Mouse (Mus musculus): Measurements from ENCODE around the gene Fgfbp1. TPM values are rescaled to one million over a fixed set of nuclear protein-coding genes. Genes with fewer than 3 reads are reported as not detected.

The Fgfbp1 gene
- polyA plus RNA-seq, 1 experiment from 2014 or later = 5.1 TPM

Other genes starting within 250 kb of the Fgfbp1 start
- gene Bst1, start 162.9 kb downstream of the Fgfbp1 start, polyA plus RNA-seq (2015; fragmentation: Nextera tagmentation; extraction: Ambion mirVana) = 0.55 TPM in 1 of 2 replicates, not detected in the other
- 54.8 and 56.7 TPM in 2 replicates for gene Fbxl5, start 160.1 kb downstream of the Fgfbp1 start, polyA plus RNA-seq (2015; fragmentation: Nextera tagmentation; extraction: Ambion mirVana)
- 30.2 and 33.8 TPM in 2 replicates for gene Cd38, start 113.2 kb downstream of the Fgfbp1 start, polyA plus RNA-seq (2015; fragmentation: Nextera tagmentation; extraction: Ambion mirVana)
- 0.40 and 0.83 TPM in 2 replicates for gene Gm7879, start 68.6 kb downstream of the Fgfbp1 start, polyA plus RNA-seq (2015; fragmentation: Nextera tagmentation; extraction: Ambion mirVana)
- gene Prom1, start 120.3 kb upstream of the Fgfbp1 start, polyA plus RNA-seq (2015; fragmentation: Nextera tagmentation; extraction: Ambion mirVana) = 78.1 and 79.1 TPM in 2 replicates
- 28.5 and 30.0 TPM in 2 replicates for gene Tapt1, start 244.8 kb upstream of the Fgfbp1 start, polyA plus RNA-seq (2015; fragmentation: Nextera tagmentation; extraction: Ambion mirVana)